Mouse (Mus musculus): ENCODE results near the gene Drd1. TPM values are rescaled to one million over a fixed set of nuclear protein-coding genes. Genes with fewer than 3 reads are reported as not detected.

Gene Drd1
- polyA plus RNA-seq, 1 experiment = not detected

DNA sequence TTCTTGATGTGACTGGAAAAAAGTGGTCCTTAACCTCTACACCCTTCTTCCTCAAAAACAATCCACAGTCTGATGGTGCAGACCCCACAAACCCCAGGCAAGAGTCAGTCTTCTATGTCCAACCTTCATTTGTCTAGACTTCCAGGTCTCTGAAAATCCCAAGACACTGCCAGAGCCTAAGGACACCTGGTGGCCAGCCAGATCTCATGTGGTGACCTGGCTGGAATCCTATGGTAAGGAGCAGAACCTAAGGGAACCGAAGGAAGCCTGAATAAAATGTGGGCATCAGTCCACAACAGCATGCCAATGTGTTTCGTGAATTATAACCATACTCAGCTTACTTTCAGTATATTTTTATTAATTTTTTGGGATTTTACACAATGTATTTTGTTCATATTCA, 15.2 kb downstream of the Drd1 start:
- H3K27me3 ChIP-seq (ENCODE audit: control insufficient read depth, insufficient read depth, low read length) = no peaks in the 10 kb centered on the region
- no peak overlapping the region for H3K27ac ChIP-seq (ENCODE audit: insufficient read depth, low read length)
- TF ChIP-seq POLR2A (IDR thresholded peaks at IDR 0.05; ENCODE audit: low read depth, low read length) = no peak
- TF ChIP-seq CTCF (IDR thresholded peaks at IDR 0.05; ENCODE audit: extremely low read depth, insufficient read depth, insufficient read length, insufficient replicate concordance) = no peak
- H3K36me3 ChIP-seq (ENCODE audit: control insufficient read depth, insufficient read depth, low read length) = no peaks in the 10 kb centered on the region
- H3K4me1 ChIP-seq (ENCODE audit: control insufficient read depth, insufficient read depth, insufficient read length) = no peaks in the 10 kb centered on the region
- DNase-seq (ENCODE audit: low read depth in 1 of 2, low spot score in 2 of 2) = no peak
- H3K4me3 ChIP-seq (ENCODE audit: extremely low read depth, insufficient read depth, insufficient read length) = no peak overlapping the region
- 87% methylated on average over 2 of the region's 2 CpGs for WGBS

DNA sequence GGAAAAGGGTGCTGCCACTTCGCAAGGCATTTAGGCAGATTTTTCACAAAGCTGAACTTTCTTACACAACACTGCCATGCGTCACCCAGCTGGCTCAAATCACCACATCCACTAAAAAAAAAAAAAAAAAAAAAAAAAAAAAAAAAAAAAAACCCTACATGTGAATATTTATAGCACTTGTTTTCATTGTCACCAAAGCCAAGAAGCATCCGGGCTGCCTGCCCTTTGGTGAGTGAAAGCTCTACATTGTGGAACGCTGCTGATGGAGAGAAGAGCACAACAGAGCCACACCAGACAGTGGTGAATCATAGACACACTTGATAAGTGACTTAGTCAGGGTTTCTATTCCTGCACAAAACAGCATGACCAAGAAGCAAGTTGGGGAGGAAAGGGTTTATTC, 17.6 kb downstream of the Drd1 start:
- 80% methylated on average over 4 of the region's 4 CpGs for WGBS
- Histone ChIP-seq H3K27me3 (ENCODE audit: control insufficient read depth, insufficient read depth, low read length) (no peaks in the 10 kb centered on the region), H3K27ac (ENCODE audit: insufficient read depth, low read length) (no peak overlapping the region), H3K4me3 (ENCODE audit: extremely low read depth, insufficient read depth, insufficient read length) (no peak overlapping the region), H3K36me3 (ENCODE audit: control insufficient read depth, insufficient read depth, low read length) (no peaks in the 10 kb centered on the region), H3K4me1 (ENCODE audit: control insufficient read depth, insufficient read depth, insufficient read length) (no peaks in the 10 kb centered on the region)
- TF ChIP-seq POLR2A (IDR thresholded peaks at IDR 0.05; ENCODE audit: low read depth, low read length) = no peak
- no peak for TF ChIP-seq CTCF (IDR thresholded peaks at IDR 0.05; ENCODE audit: extremely low read depth, insufficient read depth, insufficient read length, insufficient replicate concordance)
- no peak for DNase-seq (ENCODE audit: low read depth in 1 of 2, low spot score in 2 of 2)

DNA sequence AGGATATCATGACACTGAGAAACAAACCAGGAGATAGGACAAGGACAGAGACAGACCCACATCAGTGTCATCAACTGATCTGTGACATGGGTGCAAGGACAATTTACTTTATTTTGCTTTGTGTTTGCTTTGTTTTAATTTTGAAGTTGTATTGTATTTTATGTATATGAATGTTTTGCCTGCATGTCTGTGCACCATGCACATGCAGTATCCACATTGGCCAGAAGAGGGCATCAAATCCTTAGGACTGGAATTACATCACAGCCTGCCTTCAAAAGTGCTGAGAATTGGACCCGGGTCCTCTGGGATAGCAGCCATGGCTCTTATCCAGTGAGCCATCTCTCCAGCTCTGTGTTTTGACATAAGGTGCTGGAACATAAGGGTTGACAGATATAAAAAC, 20.0 kb downstream of the Drd1 start:
- WGBS = 58% methylated on average over 1 of the region's 1 CpGs
- no peak for DNase-seq (ENCODE audit: low read depth in 1 of 2, low spot score in 2 of 2)

DNA sequence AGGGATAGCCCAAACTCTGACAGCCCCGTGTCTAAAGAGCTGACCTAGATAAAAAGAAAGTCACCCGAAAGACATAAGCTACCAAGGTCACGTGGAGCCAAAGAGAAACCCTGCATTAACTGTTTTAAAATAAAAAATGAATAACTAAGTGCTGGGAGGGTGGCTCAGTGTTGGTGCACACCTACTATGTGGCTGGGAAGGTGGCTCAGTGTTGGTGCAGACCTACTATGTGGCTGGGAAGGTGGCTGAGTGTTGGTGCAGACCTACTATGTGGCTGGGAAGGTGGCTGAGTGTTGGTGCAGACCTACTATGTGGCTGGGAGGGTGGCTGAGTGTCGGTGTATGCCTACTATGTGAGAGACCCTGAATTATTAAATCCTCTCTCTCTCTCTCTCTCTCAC, 21.9 kb downstream of the Drd1 start:
- WGBS = 76% methylated on average over 4 of the region's 4 CpGs
- no peaks in the 10 kb centered on the region for H3K27me3 ChIP-seq (ENCODE audit: control insufficient read depth, insufficient read depth, low read length)
- H3K27ac ChIP-seq (ENCODE audit: insufficient read depth, low read length) = no peak overlapping the region
- DNase-seq (ENCODE audit: low read depth in 1 of 2, low spot score in 2 of 2) = no peak
- no peaks in the 10 kb centered on the region for H3K36me3 ChIP-seq (ENCODE audit: control insufficient read depth, insufficient read depth, low read length)
- H3K4me3 ChIP-seq (ENCODE audit: extremely low read depth, insufficient read depth, insufficient read length) = no peak overlapping the region
- TF ChIP-seq CTCF (IDR thresholded peaks at IDR 0.05; ENCODE audit: extremely low read depth, insufficient read depth, insufficient read length, insufficient replicate concordance) (no peak), POLR2A (IDR thresholded peaks at IDR 0.05; ENCODE audit: low read depth, low read length) (no peak)
- no peaks in the 10 kb centered on the region for H3K4me1 ChIP-seq (ENCODE audit: control insufficient read depth, insufficient read depth, insufficient read length)

More for the DNA sequence above, 20.0 kb downstream of the Drd1 start:
- TF ChIP-seq POLR2A (IDR thresholded peaks at IDR 0.05; ENCODE audit: low read depth, low read length) = no peak
- peak; percentile 6; the same call in 1 of the 2 replicates for TF ChIP-seq CTCF (IDR thresholded peaks at IDR 0.05; ENCODE audit: extremely low read depth, insufficient read depth, insufficient read length, insufficient replicate concordance)
- Histone ChIP-seq H3K27me3 (ENCODE audit: control insufficient read depth, insufficient read depth, low read length) (no peaks in the 10 kb centered on the region), H3K4me3 (ENCODE audit: extremely low read depth, insufficient read depth, insufficient read length) (no peak overlapping the region), H3K27ac (ENCODE audit: insufficient read depth, low read length) (no peak overlapping the region), H3K36me3 (ENCODE audit: control insufficient read depth, insufficient read depth, low read length) (no peaks in the 10 kb centered on the region), H3K4me1 (ENCODE audit: control insufficient read depth, insufficient read depth, insufficient read length) (no peaks in the 10 kb centered on the region)

DNA sequence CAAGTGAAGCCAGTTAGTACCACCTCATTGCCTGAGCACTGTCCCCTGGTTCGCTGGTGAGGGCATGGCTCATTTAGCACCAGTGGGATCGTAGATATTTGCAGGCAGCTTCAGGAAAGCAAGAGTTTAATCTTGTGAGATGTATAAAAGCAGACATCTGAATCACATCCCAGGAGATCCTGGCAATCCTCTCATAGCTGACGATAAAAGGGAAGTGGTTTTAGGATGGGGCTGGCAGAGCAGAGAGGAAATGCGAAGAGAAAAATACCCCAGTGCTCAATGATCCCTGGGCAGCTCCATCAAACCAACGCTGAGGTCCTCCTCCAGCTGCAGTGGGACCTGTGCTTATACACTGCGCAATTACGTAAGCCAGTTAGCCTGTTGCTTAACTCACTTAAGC, 28.4 kb downstream of the Drd1 start:
- no peak overlapping the region for H3K4me3 ChIP-seq (ENCODE audit: extremely low read depth, insufficient read depth, insufficient read length)
- H3K27ac ChIP-seq (ENCODE audit: insufficient read depth, low read length) = no peak overlapping the region
- no peaks in the 10 kb centered on the region for H3K27me3 ChIP-seq (ENCODE audit: control insufficient read depth, insufficient read depth, low read length)
- H3K4me1 ChIP-seq (ENCODE audit: control insufficient read depth, insufficient read depth, insufficient read length) = no peaks in the 10 kb centered on the region
- WGBS = 75% methylated on average over 7 of the region's 7 CpGs
- no peaks in the 10 kb centered on the region for H3K36me3 ChIP-seq (ENCODE audit: control insufficient read depth, insufficient read depth, low read length)
- DNase-seq (ENCODE audit: low read depth in 1 of 2, low spot score in 2 of 2) = no peak
- no peak for TF ChIP-seq CTCF (IDR thresholded peaks at IDR 0.05; ENCODE audit: extremely low read depth, insufficient read depth, insufficient read length, insufficient replicate concordance)
- no peak for TF ChIP-seq POLR2A (IDR thresholded peaks at IDR 0.05; ENCODE audit: low read depth, low read length)

DNA sequence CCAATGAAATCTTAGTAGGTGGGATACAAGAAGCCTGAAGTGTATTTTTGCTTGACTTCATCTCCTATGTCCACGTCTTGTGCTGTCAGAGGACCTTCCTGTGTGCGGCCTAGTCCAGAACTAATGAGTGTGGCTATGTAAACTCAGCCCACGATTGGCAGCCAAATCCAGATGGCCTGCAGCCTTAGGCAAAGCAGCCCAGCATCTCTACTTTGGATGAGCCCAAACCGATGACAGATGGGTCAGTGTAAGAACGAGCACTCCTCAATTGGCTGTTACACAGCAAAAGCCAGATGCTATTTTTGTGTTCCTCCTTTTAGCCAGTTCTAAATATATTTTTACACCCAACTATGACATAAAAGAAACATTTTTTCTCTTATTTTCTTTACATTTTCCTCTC, 32.2 kb downstream of the Drd1 start:
- no peaks in the 10 kb centered on the region for H3K27me3 ChIP-seq (ENCODE audit: control insufficient read depth, insufficient read depth, low read length)
- no peak overlapping the region for H3K27ac ChIP-seq (ENCODE audit: insufficient read depth, low read length)
- H3K36me3 ChIP-seq (ENCODE audit: control insufficient read depth, insufficient read depth, low read length) = no peaks in the 10 kb centered on the region
- WGBS = 87% methylated on average over 5 of the region's 5 CpGs
- no peaks in the 10 kb centered on the region for H3K4me1 ChIP-seq (ENCODE audit: control insufficient read depth, insufficient read depth, insufficient read length)
- no peak overlapping the region for H3K4me3 ChIP-seq (ENCODE audit: extremely low read depth, insufficient read depth, insufficient read length)
- DNase-seq (ENCODE audit: low read depth in 1 of 2, low spot score in 2 of 2) = no peak
- TF ChIP-seq POLR2A (IDR thresholded peaks at IDR 0.05; ENCODE audit: low read depth, low read length) (no peak), CTCF (IDR thresholded peaks at IDR 0.05; ENCODE audit: extremely low read depth, insufficient read depth, insufficient read length, insufficient replicate concordance) (no peak)

DNA sequence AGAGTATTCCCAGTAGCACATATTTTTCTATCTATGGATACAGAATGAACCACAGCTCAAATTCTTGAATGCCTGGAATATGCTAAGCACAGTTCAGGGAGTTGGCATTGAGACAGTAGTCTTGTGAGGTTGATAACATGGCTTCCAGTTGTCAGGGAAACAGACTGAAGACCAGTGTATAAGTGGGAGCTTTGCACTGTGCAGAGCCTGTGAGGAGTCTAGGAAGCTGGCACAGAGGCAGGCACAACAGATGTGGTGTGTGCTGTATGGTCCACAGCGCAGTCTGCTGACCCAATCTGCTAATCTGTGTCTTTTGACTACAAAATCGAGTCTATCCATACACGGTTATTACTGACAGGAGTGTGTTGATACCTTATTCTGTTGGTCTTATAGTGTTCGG, 46.8 kb downstream of the Drd1 start:
- 94% methylated on average over 4 of the region's 4 CpGs for WGBS

More for the DNA sequence above, 46.8 kb downstream of the Drd1 start:
- TF ChIP-seq POLR2A (IDR thresholded peaks at IDR 0.05; ENCODE audit: low read depth, low read length) (no peak), CTCF (IDR thresholded peaks at IDR 0.05; ENCODE audit: extremely low read depth, insufficient read depth, insufficient read length, insufficient replicate concordance) (no peak)
- Histone ChIP-seq H3K4me3 (ENCODE audit: extremely low read depth, insufficient read depth, insufficient read length) (no peak overlapping the region), H3K36me3 (ENCODE audit: control insufficient read depth, insufficient read depth, low read length) (no peaks in the 10 kb centered on the region), H3K4me1 (ENCODE audit: control insufficient read depth, insufficient read depth, insufficient read length) (no peaks in the 10 kb centered on the region), H3K27me3 (ENCODE audit: control insufficient read depth, insufficient read depth, low read length) (no peaks in the 10 kb centered on the region), H3K27ac (ENCODE audit: insufficient read depth, low read length) (no peak overlapping the region)
- DNase-seq (ENCODE audit: low read depth in 1 of 2, low spot score in 2 of 2) = no peak

Other genes with a start within 250 kb of the Drd1 start
- 8.7 and 8.9 TPM in 2 replicates for gene Sfxn1, start 16.2 kb upstream of the Drd1 start, polyA plus RNA-seq (2012; rRNA removed)
- 4.0 and 5.8 TPM in 2 replicates for gene Hrh2, start 136.4 kb upstream of the Drd1 start, polyA plus RNA-seq (2012; rRNA removed)

Measured in spleen, adult 2 months (tissue).